Mouse (Mus musculus): ENCODE data around the gene Supt6. TPM values are rescaled to one million over a fixed set of nuclear protein-coding genes. Genes with fewer than 3 reads are reported as not detected.

Supt6 gene
- polyA plus RNA-seq, 1 experiment from 2014 or later = 12.9 TPM

- WGBS = 0% methylated on average over 14 of the region's 14 CpGs
- peak overlapping the region; percentile 93 for H3K27ac ChIP-seq
- H3K9me3 ChIP-seq (replicated peaks) = no peaks in the 10 kb centered on the region
- ATAC-seq (replicated peaks; ENCODE audit: insufficient number of reproducible peaks, insufficient read depth, low FRiP score, low read depth) = no peak
- peak overlapping the region; percentile 95 for H3K4me3 ChIP-seq
- H3K27me3 ChIP-seq = no peaks in the 10 kb centered on the region
- peaks cover 37% of the 10 kb centered on the region for H3K4me1 ChIP-seq (replicated peaks)
- H3K4me2 ChIP-seq = peak overlapping the region; percentile 91
- peaks cover 19% of the 10 kb centered on the region for H3K36me3 ChIP-seq
- peak overlapping the region; percentile 97 for H3K9ac ChIP-seq
Observed at GRCm38 (mm10) chr11:78164604-78164923, 81.2 kb downstream of the Supt6 start.

- peaks cover 41% of the 10 kb centered on the region for H3K4me1 ChIP-seq (replicated peaks)
- ATAC-seq (replicated peaks; ENCODE audit: insufficient number of reproducible peaks, insufficient read depth, low FRiP score, low read depth) = peak; percentile 53
- peak overlapping the region; percentile 97 for H3K9ac ChIP-seq
Observed at GRCm38 (mm10) chr11:78163681-78164603, 81.8 kb downstream of the Supt6 start.

GRCm38 (mm10) chr11:78163045-78163444 is 82.7 kb downstream of the Supt6 start:
- no peak for ATAC-seq (replicated peaks; ENCODE audit: insufficient number of reproducible peaks, insufficient read depth, low FRiP score, low read depth)
- WGBS = 72% methylated on average over 2 of the region's 2 CpGs
- peak overlapping the region; percentile 93 for H3K27ac ChIP-seq
- no peaks in the 10 kb centered on the region for H3K27me3 ChIP-seq
- peak overlapping the region; percentile 91 for H3K4me2 ChIP-seq
- peak overlapping the region; percentile 97 for H3K9ac ChIP-seq
- peak overlapping the region; percentile 95 for H3K4me3 ChIP-seq
- H3K4me1 ChIP-seq (replicated peaks) = peaks cover 41% of the 10 kb centered on the region
- no peaks in the 10 kb centered on the region for H3K9me3 ChIP-seq (replicated peaks)
- peaks cover 31% of the 10 kb centered on the region for H3K36me3 ChIP-seq

More at GRCm38 (mm10) chr11:78163681-78164603, 81.8 kb downstream of the Supt6 start:
- Histone ChIP-seq H3K4me3 (peak overlapping the region; percentile 95), H3K9me3 (replicated peaks) (no peaks in the 10 kb centered on the region), H3K27ac (peak overlapping the region; percentile 93), H3K27me3 (no peaks in the 10 kb centered on the region), H3K4me2 (peak overlapping the region; percentile 91), H3K36me3 (peaks cover 23% of the 10 kb centered on the region)
- WGBS = under 1% methylated on average over 22 of the region's 22 CpGs

GRCm38 (mm10) chr11:78162504-78162903 is 83.3 kb downstream of the Supt6 start:
- no peaks in the 10 kb centered on the region for H3K27me3 ChIP-seq
- H3K9ac ChIP-seq = 0 out of 2 replicates have a peak overlapping the region, but pooled peaks have one; percentile 97
- WGBS = 57% methylated on average over 6 of the region's 6 CpGs
- H3K9me3 ChIP-seq (replicated peaks) = no peaks in the 10 kb centered on the region
- H3K4me3 ChIP-seq = peak overlapping the region; percentile 95
- peak overlapping the region; percentile 93 for H3K27ac ChIP-seq
- no peak for ATAC-seq (replicated peaks; ENCODE audit: insufficient number of reproducible peaks, insufficient read depth, low FRiP score, low read depth)
- peaks cover 41% of the 10 kb centered on the region for H3K4me1 ChIP-seq (replicated peaks)
- peaks cover 36% of the 10 kb centered on the region for H3K36me3 ChIP-seq
- peak overlapping the region; percentile 91 for H3K4me2 ChIP-seq

GRCm38 (mm10) chr11:78161968-78162367 is 83.8 kb downstream of the Supt6 start:
- Histone ChIP-seq H3K4me3 (peak overlapping the region; percentile 95; the same call in 1 of the 2 replicates), H3K27ac (peak overlapping the region; percentile 93), H3K4me2 (peak overlapping the region; percentile 91; the same call in 1 of the 2 replicates), H3K27me3 (no peaks in the 10 kb centered on the region), H3K9me3 (replicated peaks) (no peaks in the 10 kb centered on the region), H3K9ac (no peak overlapping the region), H3K36me3 (peaks cover 40% of the 10 kb centered on the region), H3K4me1 (replicated peaks) (peaks cover 41% of the 10 kb centered on the region)
- ATAC-seq (replicated peaks; ENCODE audit: insufficient number of reproducible peaks, insufficient read depth, low FRiP score, low read depth) = no peak
- WGBS = 45% methylated on average over 4 of the region's 4 CpGs

- no peak for ATAC-seq (replicated peaks; ENCODE audit: insufficient number of reproducible peaks, insufficient read depth, low FRiP score, low read depth)
- Histone ChIP-seq H3K27me3 (no peaks in the 10 kb centered on the region), H3K27ac (no peak overlapping the region), H3K4me1 (replicated peaks) (peaks cover 38% of the 10 kb centered on the region), H3K9me3 (replicated peaks) (no peaks in the 10 kb centered on the region), H3K4me3 (no peak overlapping the region), H3K36me3 (peaks cover 41% of the 10 kb centered on the region), H3K9ac (no peak overlapping the region), H3K4me2 (no peak overlapping the region)
- 88% methylated on average over 14 of the region's 14 CpGs for WGBS
Observed at GRCm38 (mm10) chr11:78161169-78161568, 84.6 kb downstream of the Supt6 start.

GRCm38 (mm10) chr11:78160675-78161074 is 85.1 kb downstream of the Supt6 start:
- Histone ChIP-seq H3K9me3 (replicated peaks) (no peaks in the 10 kb centered on the region), H3K4me1 (replicated peaks) (peaks cover 33% of the 10 kb centered on the region), H3K4me2 (no peak overlapping the region), H3K4me3 (no peak overlapping the region), H3K27ac (no peak overlapping the region), H3K27me3 (no peaks in the 10 kb centered on the region), H3K36me3 (peaks cover 45% of the 10 kb centered on the region), H3K9ac (no peak overlapping the region)
- ATAC-seq (replicated peaks; ENCODE audit: insufficient number of reproducible peaks, insufficient read depth, low FRiP score, low read depth) = no peak
- WGBS = 89% methylated on average over 3 of the region's 3 CpGs

GRCm38 (mm10) chr11:78160171-78160570 is 85.6 kb downstream of the Supt6 start:
- Histone ChIP-seq H3K4me3 (no peak overlapping the region), H3K4me1 (replicated peaks) (peaks cover 31% of the 10 kb centered on the region), H3K9ac (no peak overlapping the region), H3K27ac (no peak overlapping the region), H3K4me2 (no peak overlapping the region), H3K9me3 (replicated peaks) (no peaks in the 10 kb centered on the region), H3K36me3 (peaks cover 50% of the 10 kb centered on the region), H3K27me3 (no peaks in the 10 kb centered on the region)
- ATAC-seq (replicated peaks; ENCODE audit: insufficient number of reproducible peaks, insufficient read depth, low FRiP score, low read depth) = no peak
- WGBS = 82% methylated on average over 18 of the region's 18 CpGs

GRCm38 (mm10) chr11:78159557-78159956 is 86.2 kb downstream of the Supt6 start:
- Histone ChIP-seq H3K4me2 (no peak overlapping the region), H3K36me3 (peaks cover 56% of the 10 kb centered on the region), H3K27me3 (no peaks in the 10 kb centered on the region), H3K4me3 (no peak overlapping the region), H3K9me3 (replicated peaks) (no peaks in the 10 kb centered on the region), H3K4me1 (replicated peaks) (peaks cover 31% of the 10 kb centered on the region), H3K27ac (no peak overlapping the region), H3K9ac (no peak overlapping the region; the same call in 1 of the 2 replicates)
- WGBS = 73% methylated on average over 7 of the region's 7 CpGs
- ATAC-seq (replicated peaks; ENCODE audit: insufficient number of reproducible peaks, insufficient read depth, low FRiP score, low read depth) = no peak

- H3K9ac ChIP-seq = no peak overlapping the region
- no peaks in the 10 kb centered on the region for H3K9me3 ChIP-seq (replicated peaks)
- peaks cover 28% of the 10 kb centered on the region for H3K4me1 ChIP-seq (replicated peaks)
- H3K4me3 ChIP-seq = no peak overlapping the region
- no peaks in the 10 kb centered on the region for H3K27me3 ChIP-seq
- 0 out of 2 replicates have a peak, but pooled peaks have one; percentile 15 for ATAC-seq (replicated peaks; ENCODE audit: insufficient number of reproducible peaks, insufficient read depth, low FRiP score, low read depth)
- no peak overlapping the region for H3K27ac ChIP-seq
- H3K4me2 ChIP-seq = no peak overlapping the region
- H3K36me3 ChIP-seq = peaks cover 61% of the 10 kb centered on the region
- WGBS = 13% methylated on average over 2 of the region's 2 CpGs
Observed at GRCm38 (mm10) chr11:78159096-78159495, 86.7 kb downstream of the Supt6 start.

Measured in heart, embryonic 15.5 days (tissue).